Mouse (Mus musculus) lung, postnatal 0 days (tissue): ENCODE data around the gene Ccdc144b. TPM values are rescaled to one million over a fixed set of nuclear protein-coding genes. Genes with fewer than 3 reads are reported as not detected.
A peak's percentile ranks its signal among the peaks of the same experiment; 100 is the strongest.

Source experiments
- ATAC-seq: fragments of 200-750 bp; cut with Nextera tagmentation; 2 replicates; pipeline ENCODE4 v1.8.0; 2017; ENCODE audit warnings: moderate library complexity
- DNase-seq: peaks from one replicate; pipeline ENCODE4 v3.0.0-alpha.2; 2016; ENCODE audit warnings: low spot score
- H3K27ac ChIP-seq: fragments of 300-500 bp; sonication (generic); 2 replicates; pipeline ENCODE4 v1.5.1; 2014; ENCODE audit warnings: antibody characterized with exemption, mild to moderate bottlenecking, low read length, mixed read lengths
- H3K27me3 ChIP-seq: fragments of 300-500 bp; sonication (generic); replicated peaks from 2 replicates; pipeline ENCODE4 v1.6.1; 2014; ENCODE audit warnings: low read length, mixed read lengths; ENCODE audit not compliant: insufficient read depth
- H3K36me3 ChIP-seq: fragments of 300-500 bp; sonication (generic); 2 replicates; pipeline ENCODE4 v1.6.1; 2014; ENCODE audit warnings: low read length, mixed read lengths; ENCODE audit not compliant: insufficient read depth
- H3K4me1 ChIP-seq: fragments of 300-500 bp; sonication (generic); 2 replicates; pipeline ENCODE4 v1.6.1; 2014; ENCODE audit warnings: antibody characterized with exemption, low read depth, low read length, mixed read lengths; ENCODE audit not compliant: insufficient read depth
- H3K4me2 ChIP-seq: fragments of 300-500 bp; sonication (generic); replicated peaks from 2 replicates; pipeline ENCODE4 v1.6.1; 2014; ENCODE audit warnings: low read depth, mild to moderate bottlenecking, low read length, moderate library complexity, mixed read lengths
- H3K4me3 ChIP-seq: fragments of 300-500 bp; sonication (generic); 2 replicates; pipeline ENCODE4 v1.5.1; 2014; ENCODE audit warnings: low read depth, low read length
- H3K9ac ChIP-seq: fragments of 300-500 bp; sonication (generic); replicated peaks from 2 replicates; pipeline ENCODE4 v1.6.1; 2014; ENCODE audit warnings: low read depth, mild to moderate bottlenecking
- H3K9me3 ChIP-seq: fragments of 300-500 bp; sonication (generic); 2 replicates; pipeline ENCODE4 v1.6.1; 2016; ENCODE audit warnings: low read length, mixed read lengths
- CTCF ChIP-seq: IDR thresholded peaks from 2 replicates; pipeline ENCODE4 v1.5.1; 2016; ENCODE audit warnings: antibody characterized with exemption, mild to moderate bottlenecking
- EP300 ChIP-seq: IDR thresholded peaks from 2 replicates; pipeline ENCODE4 v1.6.1; 2016; ENCODE audit warnings: antibody characterized with exemption, mild to moderate bottlenecking, control low read depth
- WGBS: fragments of 180-500 bp; shearing (Covaris S2); extraction: QIAGEN DNeasy Blood & Tissue Kit; methylation state at CpG from one replicate; pipeline ENCODE4 v1.1.7; 2014; 5-methylcytosine and 5-hydroxymethylcytosine counted together
- polyA plus RNA-seq: library from polyadenylated mRNA; unstranded; fragments of >200 nt; fragmentation: Nextera tagmentation; extraction: Ambion mirVana; gene quantifications from 2 replicates; pipeline ENCODE4 v1.2.1, GENCODE M21; 2015

The Ccdc144b gene
- polyA plus RNA-seq, 1 experiment from 2014 or later = not detected

- no peak overlapping the region for H3K4me2 ChIP-seq
- no peaks in the 10 kb centered on the region for H3K27me3 ChIP-seq
- no peak overlapping the region for H3K9ac ChIP-seq
- ATAC-seq (no peak), DNase-seq (no peak)
- TF ChIP-seq CTCF (no peak), EP300 (no peak)
- WGBS = 68% methylated on average over 2 of the region's 2 CpGs
- no peaks in the 10 kb centered on the region for H3K9me3 ChIP-seq
- no peaks in the 10 kb centered on the region for H3K4me1 ChIP-seq
- H3K27ac ChIP-seq = no peak overlapping the region
- no peak overlapping the region for H3K4me3 ChIP-seq
- H3K36me3 ChIP-seq = peaks cover 5% of the 10 kb centered on the region; the same call in 1 of the 2 replicates
Measured at GRCm38 (mm10) chr3:35966493-35966892, 86.9 kb downstream of the Ccdc144b start.

- Histone ChIP-seq H3K4me2 (no peak overlapping the region), H3K4me1 (no peaks in the 10 kb centered on the region), H3K4me3 (no peak overlapping the region), H3K9me3 (no peaks in the 10 kb centered on the region), H3K9ac (no peak overlapping the region), H3K27ac (no peak overlapping the region), H3K27me3 (no peaks in the 10 kb centered on the region), H3K36me3 (peaks cover 5% of the 10 kb centered on the region; the same call in 1 of the 2 replicates)
- DNase-seq (no peak), ATAC-seq (no peak)
- 60% methylated on average over 4 of the region's 4 CpGs for WGBS
- TF ChIP-seq EP300 (no peak), CTCF (no peak)
Measured at GRCm38 (mm10) chr3:35964928-35965327, 88.4 kb downstream of the Ccdc144b start.

GRCm38 (mm10) chr3:35963921-35964320 is 89.4 kb downstream of the Ccdc144b start:
- 94% methylated on average over 5 of the region's 5 CpGs for WGBS
- Histone ChIP-seq H3K36me3 (peaks cover 5% of the 10 kb centered on the region; the same call in 1 of the 2 replicates), H3K4me1 (no peaks in the 10 kb centered on the region), H3K9me3 (no peaks in the 10 kb centered on the region), H3K27me3 (no peaks in the 10 kb centered on the region), H3K9ac (no peak overlapping the region), H3K27ac (no peak overlapping the region), H3K4me2 (no peak overlapping the region), H3K4me3 (no peak overlapping the region)
- ATAC-seq = no peak
- DNase-seq = no peak
- TF ChIP-seq EP300 (no peak), CTCF (no peak)

- DNase-seq (no peak), ATAC-seq (no peak)
- Histone ChIP-seq H3K9ac (no peak overlapping the region), H3K4me3 (no peak overlapping the region), H3K4me2 (no peak overlapping the region), H3K27ac (no peak overlapping the region), H3K36me3 (peaks cover 5% of the 10 kb centered on the region; the same call in 1 of the 2 replicates), H3K4me1 (no peaks in the 10 kb centered on the region), H3K9me3 (no peaks in the 10 kb centered on the region), H3K27me3 (no peaks in the 10 kb centered on the region)
- WGBS = 92% methylated on average over 4 of the region's 4 CpGs
- TF ChIP-seq CTCF (no peak), EP300 (no peak)
Measured at GRCm38 (mm10) chr3:35963401-35963800, 89.9 kb downstream of the Ccdc144b start.

- Histone ChIP-seq H3K4me3 (no peak overlapping the region), H3K4me1 (no peaks in the 10 kb centered on the region), H3K27ac (no peak overlapping the region), H3K4me2 (no peak overlapping the region), H3K27me3 (no peaks in the 10 kb centered on the region), H3K36me3 (peaks cover 5% of the 10 kb centered on the region; the same call in 1 of the 2 replicates), H3K9ac (no peak overlapping the region), H3K9me3 (no peaks in the 10 kb centered on the region)
- ATAC-seq (no peak), DNase-seq (no peak)
- WGBS = 91% methylated on average over 5 of the region's 5 CpGs
- TF ChIP-seq CTCF = peak; percentile 48
- TF ChIP-seq EP300 = no peak
Measured at GRCm38 (mm10) chr3:35962967-35963366, 90.4 kb downstream of the Ccdc144b start.

Other genes with a start within 250 kb of the Ccdc144b start
- gene Dcun1d1, start 116.1 kb downstream of the Ccdc144b start, polyA plus RNA-seq = 78.1 and 84.8 TPM in 2 replicates
- gene Mccc1, start 52.9 kb downstream of the Ccdc144b start, polyA plus RNA-seq = 20.8 and 27.6 TPM in 2 replicates
- gene Acad9, start 12.4 kb upstream of the Ccdc144b start, polyA plus RNA-seq = 46.1 and 52.2 TPM in 2 replicates
- gene D3Ertd254e, start 97.5 kb upstream of the Ccdc144b start, polyA plus RNA-seq = 3.8 and 4.9 TPM in 2 replicates
- gene Qrfpr, start 168.8 kb upstream of the Ccdc144b start, polyA plus RNA-seq = 0.75 and 0.84 TPM in 2 replicates